Mouse (Mus musculus) 3134 (cell line): Measurements from ENCODE around the gene Bloc1s3.

ENCODE experiments used
- DNase-seq: peaks from one replicate; pipeline ENCODE4 v3.0.0-alpha.2; 2011; ENCODE audit warnings: low spot score; ENCODE audit not compliant: insufficient read length; ENCODE audit errors: extremely low read depth

The Bloc1s3 gene

GRCm38 (mm10) chr7:19456628-19457027 is 51.5 kb downstream of the Bloc1s3 start:
- no peak for DNase-seq

GRCm38 (mm10) chr7:19455819-19456495 is 52.2 kb downstream of the Bloc1s3 start:
- no peak for DNase-seq

GRCm38 (mm10) chr7:19455186-19455585 is 53.0 kb downstream of the Bloc1s3 start:
- DNase-seq, result no peak
